ENCODE assay signal across 33 mouse cellular contexts in genomic region chr10:117685171-117685848, GRCm38 (mm10).
"Had no signal": no experiment of that assay in that cellular context is flagged by ENCODE, and none has a peak within 500 bp of the region (broad histone marks: within the 10 kb centered on the region; RNA-seq: fewer than 3 reads in every experiment).

No protein-coding gene starts in this region.

- H3K4me3 ChIP-seq: heart, embryonic 12.5 days; heart, embryonic 13.5 days; heart, embryonic 15.5 days; hindbrain, embryonic 10.5 days; hindbrain, embryonic 12.5 days; hindbrain, embryonic 13.5 days; hindbrain, embryonic 15.5 days; intestine, embryonic 15.5 days; kidney, embryonic 15.5 days; layer of hippocampus, adult 2 months; left cerebral cortex, adult 2 months had no signal

- H3K27ac ChIP-seq: heart, embryonic 13.5 days; heart, embryonic 15.5 days; hindbrain, embryonic 10.5 days; hindbrain, embryonic 12.5 days; hindbrain, embryonic 13.5 days; hindbrain, embryonic 14.5 days; hindbrain, embryonic 15.5 days; hindbrain, postnatal 0 days; intestine, embryonic 15.5 days; kidney, embryonic 15.5 days; kidney, postnatal 0 days; layer of hippocampus, adult 2 months; left cerebral cortex, adult 2 months had no signal

- DNase-seq: heart, postnatal 10 days; heart, postnatal 14 days; heart, postnatal 36 days; heart, postnatal 4 days; kidney, adult 11 months; kidney, adult 18-20 months; kidney, adult 2 months; kidney, adult 8-10 months; kidney, adult 9 months; kidney, postnatal 14 days; kidney, postnatal 25 days; kidney, postnatal 36 days; kidney, postnatal 4 days; layer of hippocampus, adult 9-11 months; layer of hippocampus, postnatal 36 days had no signal

- ATAC-seq: hindbrain, embryonic 16.5 days; hindbrain, postnatal 0 days; inflammation-experienced regulatory T-cells, adult 6 months; intestine, embryonic 15.5 days; intestine, embryonic 16.5 days; intestine, postnatal 0 days had no signal

- H3K4me1 ChIP-seq: heart, embryonic 12.5 days; heart, embryonic 13.5 days; heart, embryonic 15.5 days; hindbrain, embryonic 10.5 days; hindbrain, embryonic 12.5 days; hindbrain, embryonic 13.5 days; hindbrain, embryonic 15.5 days; intestine, embryonic 15.5 days; kidney, embryonic 15.5 days had no signal
